Mouse (Mus musculus) stomach, embryonic 14.5 days (tissue): Measurements from ENCODE around the gene Ccdc6. TPM values are rescaled to one million over a fixed set of nuclear protein-coding genes. Genes with fewer than 3 reads are reported as not detected.

Experiments
- ATAC-seq: fragments of 200-750 bp; cut with Nextera tagmentation; 2 replicates; pipeline ENCODE4 v1.8.0; 2017; ENCODE audit warnings: low read depth, moderate TSS enrichment; ENCODE audit not compliant: insufficient number of reproducible peaks, insufficient read depth, low FRiP score
- H3K27ac ChIP-seq: fragments of 300-500 bp; sonication (generic); 2 replicates; pipeline ENCODE4 v1.5.1; 2014; ENCODE audit warnings: mild to moderate bottlenecking, low read length, moderate library complexity, mixed read lengths
- H3K27me3 ChIP-seq: fragments of 300-500 bp; sonication (generic); 2 replicates; pipeline ENCODE4 v1.6.1; 2014; ENCODE audit warnings: low read length, control low read depth, mixed read lengths; ENCODE audit not compliant: control insufficient read depth, insufficient read depth
- H3K36me3 ChIP-seq: fragments of 300-500 bp; sonication (generic); 2 replicates; pipeline ENCODE4 v1.6.1; 2014; ENCODE audit warnings: mild to moderate bottlenecking, control low read depth, low read length, moderate library complexity, mixed read lengths; ENCODE audit not compliant: control insufficient read depth, insufficient read depth
- H3K4me1 ChIP-seq: fragments of 300-500 bp; sonication (generic); 2 replicates; pipeline ENCODE4 v1.6.1; 2014; ENCODE audit warnings: low read length, control low read depth, mixed read lengths; ENCODE audit not compliant: control insufficient read depth, insufficient read depth
- H3K4me2 ChIP-seq: fragments of 300-500 bp; sonication (generic); replicated peaks from 2 replicates; pipeline ENCODE4 v1.6.1; 2014; ENCODE audit warnings: low read depth, low read length, control low read depth
- H3K4me3 ChIP-seq: fragments of 300-500 bp; sonication (generic); 2 replicates; pipeline ENCODE4 v1.5.1; 2014; ENCODE audit warnings: low read depth, low read length, control low read depth
- H3K9ac ChIP-seq: fragments of 300-500 bp; sonication (generic); replicated peaks from 2 replicates; pipeline ENCODE4 v1.6.1; 2014; ENCODE audit warnings: low read depth, mild to moderate bottlenecking, control low read depth, low read length, moderate library complexity, mixed read lengths
- H3K9me3 ChIP-seq: fragments of 300-500 bp; sonication (generic); 2 replicates; pipeline ENCODE4 v1.6.1; 2016; ENCODE audit warnings: low read depth, low read length, control low read depth; ENCODE audit not compliant: control insufficient read depth
- WGBS: fragments of 180-500 bp; shearing (Covaris S2); extraction: QIAGEN DNeasy Blood & Tissue Kit; methylation state at CpG from one replicate; pipeline ENCODE4 v1.1.7; 2014; 5-methylcytosine and 5-hydroxymethylcytosine counted together
- polyA plus RNA-seq: library from polyadenylated mRNA; unstranded; fragments of >200 nt; fragmentation: Nextera tagmentation; extraction: Ambion mirVana; gene quantifications from 2 replicates; pipeline ENCODE4 v1.2.1, GENCODE M21; 2014

The Ccdc6 gene
- polyA plus RNA-seq, 1 experiment from 2014 or later, result 27.2 TPM

DNA sequence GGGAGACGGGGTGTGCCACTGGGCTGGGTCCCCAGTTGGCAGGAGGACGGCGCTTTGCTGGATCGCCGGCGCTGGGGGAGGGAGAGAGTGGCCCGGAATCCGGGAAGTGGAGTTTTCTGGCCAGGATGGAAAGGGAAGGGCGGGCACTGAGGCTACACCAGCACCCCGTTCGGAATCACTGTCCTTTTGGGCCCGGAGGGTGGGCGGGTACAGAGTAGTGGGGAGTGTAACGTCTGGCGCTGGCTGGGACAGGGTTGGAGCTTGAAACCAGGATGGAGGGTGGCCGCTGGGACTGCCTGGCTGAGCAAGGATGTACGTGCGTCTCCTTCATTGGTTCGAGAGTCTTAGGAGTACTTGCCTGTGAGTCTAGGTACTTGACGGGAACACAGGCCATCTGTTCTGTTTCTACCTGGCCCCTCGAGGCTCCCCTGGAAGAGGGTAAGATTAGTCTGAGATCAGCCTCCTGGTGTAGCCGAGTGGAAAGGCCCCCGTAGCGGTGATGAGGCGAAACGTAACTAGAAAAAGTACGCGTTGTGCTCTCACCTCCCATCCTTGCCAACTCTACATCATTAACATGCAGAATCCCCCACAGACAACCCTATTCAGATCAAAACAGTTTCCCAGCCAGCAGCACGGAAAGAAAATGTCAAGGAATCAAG lies 1.1 kb downstream of the Ccdc6 start:
- H3K4me3 ChIP-seq, result peak overlapping the region; percentile 92
- H3K27me3 ChIP-seq, result no peaks in the 10 kb centered on the region
- H3K4me1 ChIP-seq, result peaks cover 21% of the 10 kb centered on the region
- ATAC-seq, result peak; percentile 19
- H3K36me3 ChIP-seq, result no peaks in the 10 kb centered on the region
- peak overlapping the region; percentile 89 for H3K4me2 ChIP-seq
- peak overlapping the region; percentile 77 for H3K9ac ChIP-seq
- peak overlapping the region; percentile 78 for H3K27ac ChIP-seq
- under 1% methylated on average over 29 of the region's 29 CpGs for WGBS
- H3K9me3 ChIP-seq, result no peaks in the 10 kb centered on the region

GRCm38 (mm10) chr10:70098626-70099025 lies 1.7 kb downstream of the Ccdc6 start:
- Histone ChIP-seq H3K27ac (peak overlapping the region; percentile 78; the same call in 1 of the 2 replicates), H3K9me3 (no peaks in the 10 kb centered on the region), H3K4me2 (peak overlapping the region; percentile 89), H3K4me3 (peak overlapping the region; percentile 92), H3K4me1 (peaks cover 21% of the 10 kb centered on the region), H3K36me3 (no peaks in the 10 kb centered on the region), H3K9ac (peak overlapping the region; percentile 77), H3K27me3 (no peaks in the 10 kb centered on the region)
- no peak for ATAC-seq
- WGBS, result 8% methylated on average over 6 of the region's 6 CpGs

GRCm38 (mm10) chr10:70099052-70099451 lies 2.1 kb downstream of the Ccdc6 start:
- Histone ChIP-seq H3K27me3 (no peaks in the 10 kb centered on the region), H3K27ac (no peak overlapping the region), H3K9me3 (no peaks in the 10 kb centered on the region), H3K4me1 (peaks cover 21% of the 10 kb centered on the region), H3K9ac (peak overlapping the region; percentile 77; the same call in 1 of the 2 replicates), H3K36me3 (no peaks in the 10 kb centered on the region), H3K4me3 (peak overlapping the region; percentile 92), H3K4me2 (peak overlapping the region; percentile 89)
- ATAC-seq, result no peak
- 24% methylated on average over 8 of the region's 8 CpGs for WGBS

GRCm38 (mm10) chr10:70102086-70102485 lies 5.2 kb downstream of the Ccdc6 start:
- no peaks in the 10 kb centered on the region for H3K27me3 ChIP-seq
- WGBS, result 96% methylated on average over 4 of the region's 4 CpGs
- no peak for ATAC-seq

DNA sequence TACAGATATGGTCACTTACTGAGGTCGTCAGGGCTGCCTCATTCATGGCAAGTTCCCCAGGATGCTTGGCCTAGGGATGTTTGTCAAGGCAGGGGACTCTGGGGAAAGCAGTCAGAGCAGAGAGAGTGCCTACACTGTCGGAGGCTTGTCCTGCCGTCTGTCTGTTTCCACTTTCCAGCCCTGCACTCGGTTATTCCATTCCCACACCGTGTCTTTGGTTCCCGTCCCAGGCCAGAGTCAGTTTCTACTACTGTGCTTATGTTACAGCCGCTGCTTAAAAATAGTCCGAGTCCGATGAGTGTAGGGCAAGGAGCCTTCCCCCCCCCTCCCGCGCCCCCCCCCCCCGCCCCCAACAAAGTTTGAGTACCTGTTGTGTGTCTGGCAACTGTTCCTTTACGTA lies 11.1 kb downstream of the Ccdc6 start:
- no peak overlapping the region for H3K4me3 ChIP-seq
- 70% methylated on average over 10 of the region's 13 CpGs for WGBS
- no peaks in the 10 kb centered on the region; the same call in 1 of the 2 replicates for H3K36me3 ChIP-seq
- H3K9ac ChIP-seq, result no peak overlapping the region
- H3K9me3 ChIP-seq, result no peaks in the 10 kb centered on the region
- H3K27me3 ChIP-seq, result no peaks in the 10 kb centered on the region
- H3K4me1 ChIP-seq, result peaks cover 13% of the 10 kb centered on the region; the same call in 1 of the 2 replicates
- no peak overlapping the region for H3K4me2 ChIP-seq
- ATAC-seq, result no peak
- no peak overlapping the region for H3K27ac ChIP-seq

More at GRCm38 (mm10) chr10:70102086-70102485, 5.2 kb downstream of the Ccdc6 start:
- H3K4me3 ChIP-seq, result no peak overlapping the region
- H3K36me3 ChIP-seq, result no peaks in the 10 kb centered on the region; the same call in 1 of the 2 replicates
- no peak overlapping the region for H3K4me2 ChIP-seq
- H3K9ac ChIP-seq, result no peak overlapping the region
- no peaks in the 10 kb centered on the region for H3K9me3 ChIP-seq
- no peak overlapping the region for H3K27ac ChIP-seq
- H3K4me1 ChIP-seq, result peaks cover 13% of the 10 kb centered on the region

DNA sequence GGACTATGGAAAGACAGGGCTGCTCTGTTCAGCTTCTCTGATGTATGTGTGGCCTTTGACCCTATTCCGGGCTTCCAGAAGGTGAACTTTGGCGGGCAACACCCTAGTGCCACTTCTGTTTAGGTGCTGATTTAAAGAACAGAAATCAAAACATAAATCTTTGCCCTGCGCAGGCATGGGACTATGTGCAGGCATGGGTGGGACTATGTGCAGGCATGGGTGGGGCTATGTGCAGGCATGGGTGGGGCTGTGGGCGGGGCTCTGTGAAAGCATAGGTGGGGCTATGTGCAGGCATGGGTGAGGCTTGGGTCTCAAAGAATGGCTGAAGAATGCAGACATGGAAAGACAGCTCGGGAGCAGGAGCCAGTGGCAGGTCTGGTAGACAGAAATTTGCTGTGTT lies 13.1 kb downstream of the Ccdc6 start:
- Histone ChIP-seq H3K36me3 (no peaks in the 10 kb centered on the region; the same call in 1 of the 2 replicates), H3K4me2 (no peak overlapping the region), H3K27ac (no peak overlapping the region), H3K4me1 (peaks cover 13% of the 10 kb centered on the region; the same call in 1 of the 2 replicates), H3K4me3 (no peak overlapping the region), H3K27me3 (no peaks in the 10 kb centered on the region), H3K9me3 (no peaks in the 10 kb centered on the region), H3K9ac (no peak overlapping the region)
- ATAC-seq, result peak; percentile 92
- 28% methylated on average over 5 of the region's 5 CpGs for WGBS

- Histone ChIP-seq H3K9me3 (no peaks in the 10 kb centered on the region), H3K4me3 (no peak overlapping the region), H3K4me2 (no peak overlapping the region), H3K9ac (no peak overlapping the region), H3K27me3 (no peaks in the 10 kb centered on the region), H3K36me3 (no peaks in the 10 kb centered on the region; the same call in 1 of the 2 replicates), H3K27ac (no peak overlapping the region), H3K4me1 (peaks cover 13% of the 10 kb centered on the region; the same call in 1 of the 2 replicates)
- 87% methylated on average over 7 of the region's 7 CpGs for WGBS
- no peak for ATAC-seq
Measured at GRCm38 (mm10) chr10:70110815-70111214, 13.9 kb downstream of the Ccdc6 start.

DNA sequence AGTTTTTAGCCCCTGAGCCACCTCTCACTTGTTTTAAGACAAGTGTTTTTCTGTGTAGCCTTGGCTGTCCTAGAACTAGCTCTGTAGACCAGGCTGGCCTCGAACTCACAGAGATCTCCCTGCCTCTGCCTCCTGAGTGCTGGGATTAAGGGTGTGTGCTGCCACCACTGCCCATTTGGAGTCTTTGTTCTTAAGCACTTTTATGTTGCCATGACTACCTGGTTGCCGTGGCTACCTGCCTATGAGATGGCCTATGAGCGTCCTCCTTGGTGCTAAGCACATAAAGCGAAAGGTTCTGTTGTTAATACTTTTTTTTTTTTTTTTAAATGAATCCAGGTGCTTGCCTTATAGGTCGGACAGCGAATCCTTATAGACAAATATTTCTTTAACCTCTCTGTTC lies 14.7 kb downstream of the Ccdc6 start:
- Histone ChIP-seq H3K4me3 (no peak overlapping the region), H3K9me3 (no peaks in the 10 kb centered on the region), H3K27me3 (no peaks in the 10 kb centered on the region), H3K4me1 (peaks cover 13% of the 10 kb centered on the region; the same call in 1 of the 2 replicates), H3K9ac (no peak overlapping the region), H3K4me2 (no peak overlapping the region), H3K27ac (no peak overlapping the region), H3K36me3 (no peaks in the 10 kb centered on the region)
- no peak for ATAC-seq
- 92% methylated on average over 6 of the region's 6 CpGs for WGBS
